Mouse (Mus musculus) natural killer cell, adult 2 months (primary cell): Measurements from ENCODE around the gene Fmnl3.

Experiments
- DNase-seq, 2 experiments: peaks; one replicate each; pipeline ENCODE4 v3.0.0; 2022; ENCODE audit warnings: low spot score in 2 of 2

Gene Fmnl3

DNA sequence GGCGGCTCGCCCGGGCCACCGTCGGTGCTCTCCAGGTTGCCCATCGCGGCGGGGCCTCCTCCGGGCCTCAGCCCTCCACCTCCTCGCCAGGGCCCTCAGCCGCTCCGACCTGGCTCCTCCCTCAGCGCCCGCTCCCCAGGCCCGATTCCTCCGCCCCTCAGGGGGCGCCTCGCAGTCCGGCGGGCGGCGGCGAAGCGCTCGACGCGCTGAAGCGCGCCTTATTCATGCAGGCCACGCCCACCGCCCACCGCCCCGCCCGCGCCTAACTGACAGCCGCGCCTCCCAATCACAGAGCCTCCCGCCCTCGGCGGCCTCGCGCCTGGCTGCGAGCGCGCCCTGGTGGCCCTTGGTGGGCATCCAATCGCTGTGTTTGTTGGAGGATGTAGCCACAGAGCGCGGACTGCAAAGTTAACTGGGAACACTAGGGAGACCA is at the start of gene Fmnl3:
Gene Fmnl3, minus strand, starts transcription at position 224 of the 433 bp plus-strand sequence.
- DNase-seq: peak; percentile 97 to 98

- no peak for DNase-seq
Observed at GRCm38 (mm10) chr15:99417692-99418271, 47.5 kb upstream of the Fmnl3 start.

- DNase-seq: no peak
Observed at GRCm38 (mm10) chr15:99416957-99417356, 46.7 kb upstream of the Fmnl3 start.

DNA sequence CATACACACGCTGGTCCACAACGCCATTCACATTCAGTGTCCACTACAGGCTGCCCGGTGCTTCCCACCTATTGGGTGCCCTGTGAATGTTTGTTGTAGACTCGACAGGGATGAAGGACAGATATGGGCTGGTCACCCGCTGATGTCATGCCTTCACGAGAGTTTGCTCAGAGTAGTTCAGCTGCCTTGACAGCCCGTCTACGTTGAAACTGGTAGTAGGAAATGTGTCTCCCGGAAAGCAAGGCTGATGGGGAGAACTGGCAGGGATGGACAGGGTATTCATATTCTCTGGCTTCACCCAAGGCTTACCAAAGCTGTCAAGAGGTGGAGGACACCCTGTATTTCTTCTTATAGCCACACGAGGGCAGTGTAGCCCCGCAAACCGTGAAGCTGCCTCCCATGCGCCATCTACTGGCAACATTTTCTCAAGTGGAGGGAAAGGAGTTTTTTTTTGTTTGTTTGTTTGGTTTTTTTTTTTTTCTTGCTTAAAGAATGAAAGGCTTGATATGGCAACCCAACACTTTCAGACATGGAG is 46.1 kb upstream of the Fmnl3 start:
- DNase-seq: peak; percentile 86 to 88

DNA sequence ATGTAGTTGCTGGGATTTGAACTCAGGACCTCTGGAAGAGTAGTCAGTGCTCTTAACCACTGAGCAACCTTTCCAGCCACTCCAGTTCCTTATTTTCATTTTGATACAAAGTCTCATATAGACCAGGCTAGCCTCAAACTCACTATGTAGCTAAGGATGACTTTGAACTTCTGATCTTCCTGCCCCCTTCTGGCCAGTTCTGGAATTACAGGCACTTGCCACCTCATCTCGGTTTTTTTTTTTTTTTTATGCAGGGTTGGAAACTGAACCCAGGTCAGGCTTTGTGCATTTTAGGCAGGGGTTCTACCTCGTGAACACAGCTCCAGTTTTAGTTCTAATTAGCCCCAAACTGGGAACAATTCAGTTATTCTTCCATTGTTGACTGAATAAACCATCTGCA is 45.5 kb upstream of the Fmnl3 start:
- DNase-seq: peak; percentile 62 to 70

DNA sequence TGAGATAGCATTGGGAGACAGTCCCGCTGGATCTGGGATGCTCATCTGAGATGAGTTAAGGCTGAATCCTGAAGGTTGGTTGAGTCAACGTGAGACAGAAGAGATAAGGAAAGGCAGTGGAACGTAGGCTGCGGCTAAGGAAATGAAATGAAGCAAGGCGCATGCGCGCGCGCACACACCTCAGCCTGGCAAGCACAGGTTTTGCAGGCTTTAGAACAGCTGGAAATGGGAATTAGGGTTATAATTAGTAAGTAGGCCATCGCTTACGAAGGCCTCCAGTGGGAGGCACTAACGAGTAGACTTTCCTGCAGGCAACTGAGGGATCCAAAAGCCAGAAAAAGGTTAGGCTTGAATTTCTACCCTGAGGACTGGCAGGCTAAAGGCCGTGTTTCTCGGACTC is 41.5 kb upstream of the Fmnl3 start:
- no peak for DNase-seq

DNA sequence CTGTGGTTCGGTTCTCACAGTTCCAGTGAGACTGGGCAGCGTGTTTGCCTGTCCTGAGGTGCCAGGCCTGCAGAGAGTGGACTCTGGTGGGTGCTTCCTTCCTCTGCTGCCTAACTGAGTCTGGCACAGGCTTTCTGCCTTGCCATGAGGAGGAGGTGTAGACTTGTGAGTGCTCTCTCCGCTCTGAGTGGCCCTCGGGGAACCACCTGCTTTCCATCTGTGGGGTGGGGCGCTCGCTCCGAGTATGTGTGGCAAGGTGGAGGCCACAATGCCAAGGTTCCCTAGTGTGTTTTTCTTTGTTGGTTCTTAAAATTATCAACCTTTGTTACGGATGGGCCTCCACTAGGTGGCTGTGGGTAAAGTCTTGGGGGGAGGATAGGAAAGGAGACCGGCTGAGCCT is 38.6 kb upstream of the Fmnl3 start:
- no peak for DNase-seq

DNA sequence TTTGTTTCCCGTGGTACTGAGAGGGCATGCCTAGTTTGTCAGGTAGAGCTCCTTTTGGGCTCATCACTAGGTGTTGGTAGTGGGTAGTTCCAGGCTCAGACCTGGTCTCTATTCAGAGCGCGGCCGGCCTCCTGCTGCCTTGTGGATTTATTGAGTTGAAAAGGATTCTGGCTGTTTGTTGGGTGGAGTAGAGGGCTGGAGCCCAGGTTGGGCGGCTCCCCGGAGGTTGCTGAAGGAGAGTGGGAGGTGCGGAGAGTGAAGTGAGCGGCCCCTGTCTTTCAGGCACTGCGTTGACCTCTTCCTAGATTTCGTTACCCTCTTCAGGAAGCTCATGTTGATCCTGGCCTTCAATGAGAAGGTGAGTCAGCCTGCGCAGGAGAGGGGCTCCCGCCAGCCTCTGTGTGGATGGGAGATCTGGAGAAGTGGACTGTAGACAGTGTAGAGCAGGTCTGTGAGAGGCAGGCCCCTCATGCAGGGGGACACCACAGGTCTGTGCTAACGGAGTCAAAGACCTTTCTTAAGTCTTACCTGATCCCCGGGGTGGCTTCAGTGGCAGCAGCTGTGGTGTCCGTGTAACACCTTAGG is 36.8 kb upstream of the Fmnl3 start:
- no peak for DNase-seq

GRCm38 (mm10) chr15:99405150-99405549 is 34.9 kb upstream of the Fmnl3 start:
- no peak for DNase-seq

DNA sequence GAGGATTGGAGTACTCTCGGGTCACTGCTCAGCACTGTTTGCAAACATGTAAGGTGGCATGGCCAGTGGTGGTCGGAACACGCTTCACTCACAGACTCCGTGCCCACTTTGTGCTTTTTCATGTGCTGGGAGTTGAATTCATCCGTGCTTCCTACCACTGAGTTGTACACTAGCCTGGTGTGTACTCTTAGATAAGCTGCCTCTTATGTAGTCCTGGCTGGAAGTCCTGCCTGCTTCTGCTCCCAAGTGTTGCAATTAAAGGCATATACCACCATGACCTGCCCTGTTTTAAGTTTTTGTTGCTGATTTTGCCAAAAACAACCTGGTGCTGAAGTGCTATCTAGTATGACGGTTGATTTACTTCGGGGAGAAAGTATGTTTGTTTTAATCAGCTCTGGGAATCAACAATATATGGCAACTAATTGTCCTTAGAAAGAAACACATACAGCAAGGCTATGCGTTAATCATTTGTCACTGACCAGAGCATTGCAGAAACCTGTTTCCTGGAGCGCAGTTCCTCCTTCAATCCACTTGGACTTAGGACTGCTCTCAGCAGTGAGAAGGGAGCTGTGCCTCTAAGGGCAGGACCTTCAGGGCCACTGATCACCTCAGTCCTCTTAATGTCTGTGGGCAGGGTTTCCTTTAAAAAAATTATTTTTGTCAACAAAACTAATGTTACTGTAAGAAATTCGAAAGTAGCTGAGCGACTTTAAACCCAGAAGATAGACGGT is 33.0 kb upstream of the Fmnl3 start:
- DNase-seq: no peak

DNA sequence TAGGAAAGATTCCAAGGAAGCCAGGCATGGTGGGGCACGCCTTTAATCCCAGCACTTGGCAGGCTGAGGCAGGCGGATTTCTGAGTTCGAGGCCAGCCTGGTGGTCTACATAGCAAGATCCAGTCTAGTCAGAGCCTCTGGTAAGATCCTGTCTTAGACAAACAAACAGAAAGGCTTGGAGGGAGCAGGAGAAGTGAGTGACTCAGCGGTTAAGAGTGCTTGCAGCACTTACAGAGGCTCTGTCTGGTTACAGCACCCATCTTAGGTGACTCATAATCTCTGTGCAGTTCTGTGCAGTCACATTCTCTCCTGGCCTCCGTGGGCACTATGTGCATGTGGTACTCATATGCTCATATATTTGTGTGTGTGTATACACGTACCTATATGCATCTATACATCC is 30.3 kb upstream of the Fmnl3 start:
- no peak for DNase-seq

DNA sequence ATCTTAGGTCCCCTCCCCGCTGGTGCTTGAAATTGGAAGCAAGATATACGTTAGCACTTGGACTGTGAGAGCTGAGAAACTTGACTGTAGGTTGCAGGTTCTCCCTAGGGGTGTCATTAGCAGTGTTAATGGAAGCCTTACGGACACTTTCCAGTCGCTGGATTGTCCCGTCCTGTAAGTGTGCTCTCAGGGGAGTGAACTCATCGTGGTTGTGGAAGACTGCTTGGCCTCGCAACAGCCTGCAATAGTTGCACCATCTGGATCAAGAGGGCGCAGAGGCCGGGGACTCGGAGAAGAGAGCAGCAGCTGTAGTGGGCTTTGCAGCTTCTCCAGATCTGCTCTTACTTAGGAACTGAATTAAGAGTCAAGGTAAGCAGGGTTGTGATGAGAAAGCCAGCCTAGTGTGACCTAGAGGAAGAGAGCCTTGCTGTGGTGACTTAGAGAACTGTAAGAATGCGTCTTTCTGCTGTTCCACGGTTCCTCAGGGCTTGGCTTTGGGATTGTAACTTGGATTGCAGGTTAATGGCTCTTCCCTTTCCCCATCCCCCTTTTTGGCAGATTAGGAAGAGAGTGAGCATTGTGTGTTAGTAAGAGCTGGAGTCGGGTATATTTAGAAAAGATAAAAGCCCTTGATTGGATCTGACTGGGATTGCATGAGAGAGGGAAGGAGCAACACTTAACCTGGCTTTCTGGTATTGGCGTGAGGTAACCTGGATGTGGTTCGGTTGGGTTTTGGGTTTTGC is 29.4 kb upstream of the Fmnl3 start:
- DNase-seq: no peak

DNA sequence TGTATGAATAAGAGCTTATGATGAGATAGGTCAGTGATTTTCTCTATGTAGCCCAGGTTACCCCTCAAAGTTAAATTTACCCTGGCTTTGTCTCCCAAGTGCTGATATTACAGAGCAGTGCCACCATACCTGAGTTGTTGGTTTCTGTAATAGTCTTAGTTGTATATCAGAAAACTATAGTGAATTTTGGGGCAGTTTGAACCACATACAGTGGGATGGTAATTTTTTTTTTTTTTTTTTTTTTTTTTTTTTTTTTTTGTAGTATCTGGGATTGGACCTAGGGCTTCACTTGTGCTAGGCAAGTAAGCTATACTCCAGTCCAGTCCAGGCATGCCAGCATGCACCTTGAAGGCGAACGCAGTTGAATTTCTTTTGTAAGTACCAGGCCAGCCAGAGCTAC is 27.3 kb upstream of the Fmnl3 start:
- DNase-seq: no peak

GRCm38 (mm10) chr15:99396875-99397274 is 26.6 kb upstream of the Fmnl3 start:
- no peak for DNase-seq

- no peak for DNase-seq
Observed at GRCm38 (mm10) chr15:99396462-99396861, 26.2 kb upstream of the Fmnl3 start.

GRCm38 (mm10) chr15:99393386-99394252 is 23.3 kb upstream of the Fmnl3 start:
- peak; percentile 89 for DNase-seq

DNA sequence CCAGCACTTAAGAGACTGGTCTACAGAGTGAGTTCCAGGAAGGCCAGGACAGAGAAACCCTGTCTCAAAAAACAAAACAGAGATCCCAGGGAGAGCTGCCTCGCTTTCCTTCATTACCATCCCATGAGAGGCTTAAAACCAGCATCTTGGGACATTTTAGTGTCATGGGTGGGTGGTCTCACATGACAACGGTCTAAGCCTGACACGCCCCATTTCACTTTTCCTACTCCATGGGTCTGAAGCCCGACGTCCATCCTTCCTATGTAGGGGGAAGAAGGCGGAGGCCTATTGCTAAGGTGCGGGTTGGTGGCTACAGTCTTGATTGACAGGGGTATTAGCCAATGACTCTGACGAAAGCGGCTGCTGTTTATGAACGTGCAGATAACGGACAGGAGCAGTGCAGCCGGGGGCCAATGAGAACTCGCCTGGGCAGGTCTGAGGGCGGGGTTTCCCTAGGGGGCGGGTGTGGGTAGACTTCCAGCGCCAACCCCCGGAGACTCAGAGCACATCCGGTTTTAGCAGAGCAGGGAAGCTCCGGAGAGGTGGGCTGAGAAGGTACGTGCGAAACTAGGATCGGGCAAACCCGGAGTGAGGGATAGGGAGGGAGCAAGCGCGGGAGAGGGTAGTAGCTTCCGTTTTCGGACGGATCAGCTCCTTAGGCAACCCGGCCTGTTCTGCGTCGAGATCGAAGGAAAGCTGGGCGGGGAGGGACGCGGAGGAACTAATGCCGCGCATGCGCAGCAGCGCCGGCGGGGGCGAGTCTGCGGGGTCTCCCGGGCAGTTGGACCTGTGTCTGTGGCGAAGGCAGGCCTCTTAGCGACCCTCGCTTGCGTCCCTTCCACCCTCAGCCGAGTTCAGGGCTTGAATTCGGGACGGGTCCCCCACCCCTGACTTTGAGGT is 22.5 kb upstream of the Fmnl3 start, which contains the start of gene Tmbim6:
Gene Tmbim6, plus strand, starts transcription at position 397 of the 900 bp plus-strand sequence.
- DNase-seq: peak; percentile 99

DNA sequence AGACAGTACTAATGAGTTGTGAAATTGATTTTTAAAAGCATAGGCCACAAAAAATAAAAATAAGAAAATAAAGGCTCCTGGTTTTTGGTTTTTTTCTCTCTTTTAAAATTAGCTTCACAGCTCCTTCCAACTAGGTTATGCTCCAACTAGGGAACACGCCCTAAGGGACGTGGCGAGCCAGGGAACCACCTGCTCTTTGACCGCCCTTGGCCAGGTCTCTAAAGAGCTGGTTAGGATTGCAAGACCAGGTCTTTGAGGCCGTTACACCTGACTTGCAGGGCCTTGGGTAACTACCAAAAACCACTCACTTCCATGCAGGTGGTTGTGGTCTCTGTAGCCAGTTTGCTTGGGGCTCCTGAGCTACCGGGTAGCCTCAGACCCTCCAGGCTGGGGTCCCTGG is 21.7 kb upstream of the Fmnl3 start:
- no peak for DNase-seq

- DNase-seq: no peak
Observed at GRCm38 (mm10) chr15:99390472-99391401, 20.5 kb upstream of the Fmnl3 start.
